Mouse (Mus musculus) stomach, embryonic 16.5 days (tissue): ENCODE measurements around the gene Plcb1. TPM values are rescaled to one million over a fixed set of nuclear protein-coding genes. Genes with fewer than 3 reads are reported as not detected.

Source experiments
- ATAC-seq: fragments of 200-750 bp; cut with Nextera tagmentation; 2 replicates; pipeline ENCODE4 v1.8.0; 2017; ENCODE audit warnings: moderate number of reproducible peaks, moderate TSS enrichment; ENCODE audit not compliant: insufficient read depth, low FRiP score
- H3K27ac ChIP-seq: fragments of 300-500 bp; sonication (generic); 2 replicates; pipeline ENCODE4 v1.5.1; 2014; ENCODE audit warnings: low read length
- H3K27me3 ChIP-seq: fragments of 300-500 bp; sonication (generic); 2 replicates; pipeline ENCODE4 v1.6.1; 2014; ENCODE audit warnings: low read length, control low read depth, mixed read lengths; ENCODE audit not compliant: control insufficient read depth, insufficient read depth
- H3K36me3 ChIP-seq: fragments of 300-500 bp; sonication (generic); 2 replicates; pipeline ENCODE4 v1.6.1; 2014; ENCODE audit warnings: low read length; ENCODE audit not compliant: control insufficient read depth, insufficient read depth
- H3K4me1 ChIP-seq: fragments of 300-500 bp; sonication (generic); 2 replicates; pipeline ENCODE4 v1.6.1; 2014; ENCODE audit warnings: low read length, control low read depth, mixed read lengths; ENCODE audit not compliant: control insufficient read depth, insufficient read depth
- H3K4me2 ChIP-seq: fragments of 300-500 bp; sonication (generic); 2 replicates; pipeline ENCODE4 v1.6.1; 2014; ENCODE audit warnings: low read depth, low read length, mixed read lengths
- H3K4me3 ChIP-seq: fragments of 300-500 bp; sonication (generic); replicated peaks from 2 replicates; pipeline ENCODE4 v1.5.1; 2014; ENCODE audit warnings: mild to moderate bottlenecking, low read length
- H3K9ac ChIP-seq: fragments of 300-500 bp; sonication (generic); 2 replicates; pipeline ENCODE4 v1.6.1; 2014; ENCODE audit warnings: low read length
- H3K9me3 ChIP-seq: fragments of 300-500 bp; sonication (generic); replicated peaks from 2 replicates; pipeline ENCODE4 v1.6.1; 2016; ENCODE audit warnings: low read length, control low read depth; ENCODE audit not compliant: control insufficient read depth
- WGBS: fragments of 180-500 bp; shearing (Covaris S2); extraction: QIAGEN DNeasy Blood & Tissue Kit; methylation state at CpG from one replicate; pipeline ENCODE4 v1.1.7; 2014; 5-methylcytosine and 5-hydroxymethylcytosine counted together
- polyA plus RNA-seq: library from polyadenylated mRNA; unstranded; fragments of >200 nt; fragmentation: Nextera tagmentation; extraction: Ambion mirVana; gene quantifications from 2 replicates; pipeline ENCODE4 v1.2.1, GENCODE M21; 2015

The Plcb1 gene
- polyA plus RNA-seq, 1 experiment from 2014 or later, result 11.9 TPM

DNA sequence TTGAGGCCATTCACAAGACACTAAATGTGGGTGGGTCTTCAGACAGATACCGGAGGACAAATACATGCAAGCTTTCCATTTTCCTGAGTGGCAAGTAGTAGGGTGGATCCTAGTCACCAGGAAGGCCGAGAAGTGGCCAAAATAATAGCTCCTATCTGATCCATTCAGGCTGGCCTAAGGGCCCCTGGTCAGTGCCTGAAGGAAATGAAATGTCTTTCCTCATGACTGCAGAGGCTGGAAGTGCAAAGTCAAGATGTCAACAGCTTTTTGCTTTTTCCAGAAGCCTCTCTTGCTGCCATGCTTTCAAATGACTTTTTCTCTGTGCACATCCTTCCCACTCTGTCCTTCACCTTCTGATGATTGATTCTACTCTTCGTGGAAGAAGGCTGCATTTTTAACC, 415.0 kb downstream of the Plcb1 start:
- Histone ChIP-seq H3K9ac (no peak overlapping the region), H3K27me3 (no peaks in the 10 kb centered on the region), H3K36me3 (no peaks in the 10 kb centered on the region), H3K4me3 (no peak overlapping the region), H3K27ac (no peak overlapping the region), H3K4me1 (no peaks in the 10 kb centered on the region), H3K4me2 (no peak overlapping the region), H3K9me3 (no peaks in the 10 kb centered on the region)
- WGBS, result 76% methylated on average over 3 of the region's 3 CpGs
- no peak for ATAC-seq

- no peak overlapping the region for H3K27ac ChIP-seq
- no peak overlapping the region for H3K4me3 ChIP-seq
- no peak overlapping the region for H3K4me2 ChIP-seq
- WGBS, result 46% methylated on average over 4 of the region's 4 CpGs
- no peaks in the 10 kb centered on the region for H3K9me3 ChIP-seq
- no peaks in the 10 kb centered on the region for H3K4me1 ChIP-seq
- ATAC-seq, result no peak
- no peak overlapping the region for H3K9ac ChIP-seq
- H3K27me3 ChIP-seq, result no peaks in the 10 kb centered on the region
- H3K36me3 ChIP-seq, result no peaks in the 10 kb centered on the region
Observed at GRCm38 (mm10) chr2:135202390-135202789, 416.5 kb downstream of the Plcb1 start.

DNA sequence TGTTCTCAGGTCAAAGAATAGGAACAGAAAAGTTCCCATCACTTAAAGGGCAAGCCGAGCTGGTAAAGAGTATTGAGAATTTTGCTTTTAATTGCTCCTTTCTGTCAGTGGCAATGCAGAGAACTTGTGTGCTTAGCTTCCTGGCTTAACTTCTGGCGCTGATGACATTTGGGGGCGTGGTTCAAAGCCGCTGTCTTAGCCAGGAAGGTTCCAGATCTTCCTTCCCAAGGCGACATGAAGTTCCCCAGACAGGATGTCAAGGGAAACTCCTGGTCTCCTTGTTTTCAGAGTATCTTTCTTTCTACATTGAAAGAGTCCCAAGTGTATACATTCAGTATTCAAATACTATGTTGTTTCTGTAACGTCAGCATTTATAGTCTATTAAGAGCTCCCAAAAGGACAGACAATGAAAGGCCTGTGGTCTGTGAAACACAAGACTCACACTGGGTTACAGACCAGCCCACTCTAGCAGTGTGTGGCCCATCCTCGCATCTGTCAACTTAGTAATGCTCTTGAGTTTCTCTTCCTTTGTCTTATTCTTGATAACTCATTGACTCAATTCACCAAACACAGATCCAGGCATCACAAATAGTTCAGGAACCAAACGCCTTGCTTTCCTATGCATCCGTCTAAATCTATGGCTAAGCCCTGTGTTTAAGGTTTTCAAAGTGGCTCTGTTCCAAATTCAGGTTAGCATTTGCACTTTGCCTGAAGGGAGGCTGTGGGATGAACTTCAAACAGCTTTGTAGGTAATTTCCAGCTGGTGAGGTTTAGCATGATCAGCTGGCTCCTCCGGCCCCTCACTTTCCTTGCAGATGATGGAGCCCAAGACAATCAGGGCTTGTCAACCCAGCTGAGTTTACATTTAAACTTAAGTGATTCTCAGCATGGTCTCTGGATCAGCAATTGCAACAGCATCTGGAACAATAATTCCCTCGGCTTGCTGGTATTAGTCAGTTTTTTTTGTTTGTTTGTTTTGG, 418.6 kb downstream of the Plcb1 start:
- Histone ChIP-seq H3K27ac (no peak overlapping the region), H3K4me2 (no peak overlapping the region), H3K27me3 (no peaks in the 10 kb centered on the region), H3K9ac (no peak overlapping the region), H3K36me3 (no peaks in the 10 kb centered on the region), H3K9me3 (no peaks in the 10 kb centered on the region), H3K4me1 (no peaks in the 10 kb centered on the region), H3K4me3 (no peak overlapping the region)
- no peak for ATAC-seq
- 74% methylated on average over 11 of the region's 11 CpGs for WGBS

- Histone ChIP-seq H3K4me1 (no peaks in the 10 kb centered on the region), H3K27me3 (no peaks in the 10 kb centered on the region), H3K4me2 (no peak overlapping the region), H3K9ac (no peak overlapping the region), H3K36me3 (no peaks in the 10 kb centered on the region), H3K27ac (no peak overlapping the region), H3K9me3 (no peaks in the 10 kb centered on the region), H3K4me3 (no peak overlapping the region)
- no peak for ATAC-seq
- WGBS, result 85% methylated on average over 1 of the region's 1 CpGs
Observed at GRCm38 (mm10) chr2:135208890-135209289, 423.0 kb downstream of the Plcb1 start.

- Histone ChIP-seq H3K4me1 (no peaks in the 10 kb centered on the region), H3K9me3 (no peaks in the 10 kb centered on the region), H3K4me2 (no peak overlapping the region), H3K9ac (no peak overlapping the region), H3K27me3 (no peaks in the 10 kb centered on the region), H3K36me3 (no peaks in the 10 kb centered on the region), H3K4me3 (no peak overlapping the region), H3K27ac (no peak overlapping the region)
- WGBS, result 50% methylated on average over 4 of the region's 4 CpGs
- no peak for ATAC-seq
Observed at GRCm38 (mm10) chr2:135214746-135215448, 429.0 kb downstream of the Plcb1 start.

DNA sequence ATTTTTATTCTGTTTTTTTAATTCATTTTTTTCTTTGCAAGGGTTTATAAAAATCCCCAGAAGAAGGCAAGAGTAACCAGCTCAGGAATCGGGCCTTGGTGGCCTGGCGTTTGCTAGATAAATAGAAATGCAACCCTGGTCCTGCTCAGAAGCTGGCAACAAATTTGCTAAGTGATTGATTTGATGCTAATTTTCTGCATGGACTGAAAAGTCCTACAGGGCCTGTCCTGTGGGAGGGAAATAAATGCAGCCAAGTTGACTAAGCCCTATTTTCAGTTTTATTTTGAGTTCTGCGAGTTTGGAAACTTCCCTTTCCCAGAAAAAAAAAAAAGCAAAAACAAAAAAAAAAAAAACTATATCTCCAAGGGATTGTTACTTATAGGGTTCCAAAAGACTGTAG, 433.5 kb downstream of the Plcb1 start:
- no peaks in the 10 kb centered on the region for H3K4me1 ChIP-seq
- ATAC-seq, result no peak
- no peak overlapping the region for H3K4me3 ChIP-seq
- no peaks in the 10 kb centered on the region for H3K36me3 ChIP-seq
- H3K9ac ChIP-seq, result no peak overlapping the region
- H3K27ac ChIP-seq, result no peak overlapping the region
- H3K4me2 ChIP-seq, result no peak overlapping the region
- H3K9me3 ChIP-seq, result no peaks in the 10 kb centered on the region
- H3K27me3 ChIP-seq, result no peaks in the 10 kb centered on the region
- 65% methylated on average over 3 of the region's 3 CpGs for WGBS

GRCm38 (mm10) chr2:135225604-135226025, 439.7 kb downstream of the Plcb1 start:
- Histone ChIP-seq H3K4me3 (no peak overlapping the region), H3K27me3 (no peaks in the 10 kb centered on the region), H3K4me2 (no peak overlapping the region), H3K9me3 (no peaks in the 10 kb centered on the region), H3K27ac (no peak overlapping the region), H3K36me3 (no peaks in the 10 kb centered on the region), H3K4me1 (peaks cover 5% of the 10 kb centered on the region; the same call in 1 of the 2 replicates), H3K9ac (no peak overlapping the region)
- peak; percentile 25; the same call in 1 of the 2 replicates for ATAC-seq
- WGBS, result 40% methylated on average over 3 of the region's 3 CpGs

DNA sequence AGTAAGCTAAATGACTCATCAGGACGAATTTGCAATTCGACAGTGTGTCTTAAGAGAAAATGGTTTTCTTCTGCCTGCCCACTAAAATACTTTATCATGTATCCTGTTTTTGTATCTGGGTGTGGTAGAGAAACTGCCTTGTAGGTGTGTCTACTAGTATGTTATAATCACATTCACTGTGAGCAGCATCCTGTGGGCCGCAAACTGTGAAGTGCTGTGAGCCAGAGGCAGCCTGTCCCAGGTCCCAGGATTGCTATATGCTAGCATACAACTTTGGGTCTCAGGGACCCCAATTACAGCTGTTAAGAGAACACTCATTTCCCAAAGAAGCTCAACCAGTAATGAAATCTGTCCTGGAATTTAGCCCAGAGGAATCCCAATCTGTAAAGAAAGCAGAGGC, 444.4 kb downstream of the Plcb1 start:
- Histone ChIP-seq H3K9ac (no peak overlapping the region), H3K9me3 (no peaks in the 10 kb centered on the region), H3K27ac (no peak overlapping the region), H3K4me2 (no peak overlapping the region), H3K4me3 (no peak overlapping the region), H3K27me3 (no peaks in the 10 kb centered on the region), H3K36me3 (no peaks in the 10 kb centered on the region), H3K4me1 (peaks cover 2% of the 10 kb centered on the region; the same call in 1 of the 2 replicates)
- ATAC-seq, result no peak
- WGBS, result 75% methylated on average over 3 of the region's 3 CpGs

DNA sequence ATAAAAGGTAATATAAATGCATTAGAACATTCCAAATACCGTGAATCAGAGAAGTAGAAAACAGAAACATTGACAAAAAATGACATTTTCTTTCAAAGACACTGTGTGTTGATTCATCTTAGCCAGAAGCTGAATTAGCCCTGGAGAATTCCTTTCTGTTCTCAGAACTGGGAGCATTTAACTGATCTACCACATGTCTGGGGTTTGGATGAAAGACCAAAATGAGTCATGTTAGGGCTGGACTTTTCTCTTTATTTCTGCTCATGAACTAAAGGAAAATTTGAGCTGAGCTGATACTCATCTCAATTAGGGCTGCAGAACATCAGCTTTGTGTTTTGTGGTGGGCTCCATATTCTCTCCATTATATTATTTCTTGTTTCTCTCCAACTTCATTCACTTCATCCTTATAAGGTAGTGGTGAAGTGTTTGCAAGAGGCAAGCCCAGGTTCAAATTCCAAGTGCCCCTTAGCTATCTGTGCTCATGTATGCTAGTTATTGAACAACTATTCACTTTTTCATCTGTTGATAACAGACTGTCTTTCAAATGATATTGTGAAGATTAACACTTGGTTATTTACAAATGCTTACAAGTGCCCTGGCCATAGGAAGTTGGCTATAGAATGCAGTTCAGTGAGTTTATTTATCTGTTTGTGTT, 456.9 kb downstream of the Plcb1 start:
- WGBS, result 74% methylated on average over 1 of the region's 1 CpGs
- Histone ChIP-seq H3K27ac (no peak overlapping the region), H3K4me1 (no peaks in the 10 kb centered on the region), H3K4me3 (no peak overlapping the region), H3K9me3 (no peaks in the 10 kb centered on the region), H3K9ac (no peak overlapping the region), H3K4me2 (no peak overlapping the region), H3K36me3 (no peaks in the 10 kb centered on the region), H3K27me3 (no peaks in the 10 kb centered on the region)
- no peak for ATAC-seq
